In the genomic region with DNA sequence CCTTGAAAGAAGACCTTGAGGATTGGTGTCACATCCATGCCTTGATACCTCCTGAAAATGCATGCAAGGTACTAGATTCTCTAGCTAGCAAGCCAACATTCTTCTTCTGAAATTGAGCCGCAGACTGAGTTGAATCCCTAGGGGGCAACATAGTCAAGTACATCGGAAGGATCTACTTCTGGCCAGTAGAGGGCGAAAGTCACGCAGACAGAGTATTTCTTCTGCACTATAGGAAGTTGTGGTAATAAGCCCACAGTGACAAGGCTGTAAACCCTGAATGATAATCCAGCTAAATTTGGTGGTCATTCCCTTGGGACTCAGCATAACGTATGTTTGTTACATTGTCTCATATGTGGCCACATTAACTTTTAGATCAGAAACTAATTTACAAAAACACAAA, we compare ENCODE assay signal across 8 mouse cellular contexts. TPM values are rescaled to one million over a fixed set of nuclear protein-coding genes. Genes with fewer than 3 reads are reported as not detected.
DNase-seq lines count a peak whose midpoint lies in the region; ATAC-seq lines count a peak whose summit lies in the region.

No protein-coding gene starts in this region.

- peak; percentile 94 for ATAC-seq in inflammation-experienced regulatory T-cells, adult 6 months

- peak; percentile 79 to 91 for DNase-seq in adrenal gland, adult (ENCODE audit: inconsistent age in 2 of 2, low spot score in 1 of 2)
- DNase-seq in adrenal gland, postnatal 4 days (ENCODE audit: low spot score in 2 of 2): no peak
- peak; percentile 79 to 82 for DNase-seq in cerebellum, postnatal 14 days
- DNase-seq in frontal cortex, postnatal 25 days (ENCODE audit: low spot score in 2 of 2): peak; percentile 33 to 58
- peak; percentile 32 to 54 for DNase-seq in left cerebral cortex, adult 8-10 months (ENCODE audit: low spot score in 2 of 2)
- peak; percentile 91 for DNase-seq in mesoderm, embryonic 11.5 days (ENCODE audit: low read depth, low spot score)
- peak; percentile 87 for DNase-seq in skeletal muscle tissue, adult 2 months (ENCODE audit: low read depth, low spot score)

RNA-seq across cellular contexts. Expression of a gene that starts 45.3 kb away (rescaled TPM):
- 10 to 100 TPM; 52.0 to 57.6 TPM for total RNA-seq in adrenal gland, postnatal 4 days (2021)
- 1 to 10 TPM; 2.1 to 2.6 (median 2.6) TPM for polyA plus RNA-seq in inflammation-experienced regulatory T-cells, adult 6 months (2017; shearing (Covaris generic))
- 10 to 100 TPM; 14.5 to 16.2 (median 15.0) TPM for total RNA-seq in left cerebral cortex, adult 8-10 months (2022)

Comparison
In these comparisons a context has a peak if more than half of its experiments do, and no peak if none do; other contexts are left out.
1. DNase-seq: peak in adrenal gland, adult (2 of 2), cerebellum, postnatal 14 days (2 of 2), frontal cortex, postnatal 25 days (2 of 2), left cerebral cortex, adult 8-10 months (2 of 2), mesoderm, embryonic 11.5 days (single experiment) and skeletal muscle tissue, adult 2 months (single experiment); none in adrenal gland, postnatal 4 days (0 of 2).